Mouse (Mus musculus): Measurements from ENCODE around the gene Gdpd5.
"Not testable (repeated sequence)": the region's sequence is repeated elsewhere in the genome, so short reads cannot be mapped to it uniquely, and the experiment has no call there.

The Gdpd5 gene

GRCm38 (mm10) chr7:99365069-99365468 is 16.1 kb upstream of the Gdpd5 start:
- no peak for DNase-seq (ENCODE audit: extremely low spot score, low read depth, low spot score)

DNA sequence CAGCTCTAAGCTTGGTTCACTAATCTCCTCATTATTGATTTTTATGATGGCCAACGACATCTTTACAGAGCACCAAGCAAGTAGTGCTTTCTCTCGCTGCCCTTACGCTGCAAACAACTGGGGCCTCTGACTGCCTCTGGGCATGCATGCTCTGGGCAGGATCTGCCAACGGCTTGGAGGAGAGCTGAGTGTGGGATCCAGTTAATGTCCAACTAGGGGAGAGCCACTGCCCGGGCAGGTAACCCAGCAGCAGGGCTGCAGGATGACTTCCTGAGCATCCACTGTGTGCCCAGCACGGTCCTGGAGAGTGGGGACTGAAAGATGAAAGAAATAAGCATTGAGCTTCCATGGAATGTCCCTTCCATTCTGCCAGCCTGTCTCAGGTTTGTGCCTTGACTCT is 14.5 kb upstream of the Gdpd5 start:
- DNase-seq (ENCODE audit: extremely low spot score, low read depth, low spot score) = no peak

DNA sequence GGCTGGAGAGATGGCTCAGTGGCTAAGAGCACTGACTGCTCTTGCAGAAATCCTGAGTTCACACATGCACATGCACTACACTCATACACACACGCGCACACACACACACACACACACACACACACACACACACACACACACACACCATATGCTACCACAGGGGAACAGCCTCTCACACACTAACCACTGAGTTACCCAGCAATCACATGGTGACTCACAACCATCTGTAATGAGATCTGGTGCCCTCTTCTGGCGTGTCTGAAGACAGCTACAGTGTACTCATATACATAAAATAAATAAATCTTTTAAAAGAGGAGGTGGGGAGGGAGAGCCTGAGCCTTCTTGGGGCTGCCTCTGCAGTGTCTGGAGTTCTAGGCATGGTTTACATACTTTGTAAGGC is 6.9 kb upstream of the Gdpd5 start:
- not testable (repeated sequence) for DNase-seq (ENCODE audit: extremely low spot score, low read depth, low spot score)

- no peak for DNase-seq (ENCODE audit: extremely low spot score, low read depth, low spot score)
Measured at GRCm38 (mm10) chr7:99375455-99375854, 5.8 kb upstream of the Gdpd5 start.

DNA sequence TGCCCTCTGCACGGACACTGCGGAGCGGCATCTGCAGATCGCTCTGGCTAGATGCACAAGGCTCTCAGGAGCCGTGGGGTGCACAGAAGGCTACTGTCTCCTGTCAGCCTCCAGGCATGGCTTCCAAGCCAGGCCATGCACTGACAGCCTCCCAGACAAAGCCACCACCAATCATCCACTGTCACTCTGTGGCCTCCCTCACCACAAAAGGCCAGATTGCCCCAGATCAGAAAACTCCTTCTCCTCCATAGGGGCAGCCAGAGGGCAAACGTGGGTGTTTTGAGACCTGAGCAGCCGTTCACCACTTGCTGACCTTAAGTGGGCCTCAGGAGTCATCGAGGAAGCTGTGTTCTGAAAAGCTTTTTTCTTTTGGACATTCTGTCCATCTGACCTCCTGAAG is 2.3 kb upstream of the Gdpd5 start:
- no peak for DNase-seq (ENCODE audit: extremely low spot score, low read depth, low spot score)

GRCm38 (mm10) chr7:99380491-99381213 is 562 bp upstream of the Gdpd5 start:
- no peak for DNase-seq (ENCODE audit: extremely low spot score, low read depth, low spot score)

DNA sequence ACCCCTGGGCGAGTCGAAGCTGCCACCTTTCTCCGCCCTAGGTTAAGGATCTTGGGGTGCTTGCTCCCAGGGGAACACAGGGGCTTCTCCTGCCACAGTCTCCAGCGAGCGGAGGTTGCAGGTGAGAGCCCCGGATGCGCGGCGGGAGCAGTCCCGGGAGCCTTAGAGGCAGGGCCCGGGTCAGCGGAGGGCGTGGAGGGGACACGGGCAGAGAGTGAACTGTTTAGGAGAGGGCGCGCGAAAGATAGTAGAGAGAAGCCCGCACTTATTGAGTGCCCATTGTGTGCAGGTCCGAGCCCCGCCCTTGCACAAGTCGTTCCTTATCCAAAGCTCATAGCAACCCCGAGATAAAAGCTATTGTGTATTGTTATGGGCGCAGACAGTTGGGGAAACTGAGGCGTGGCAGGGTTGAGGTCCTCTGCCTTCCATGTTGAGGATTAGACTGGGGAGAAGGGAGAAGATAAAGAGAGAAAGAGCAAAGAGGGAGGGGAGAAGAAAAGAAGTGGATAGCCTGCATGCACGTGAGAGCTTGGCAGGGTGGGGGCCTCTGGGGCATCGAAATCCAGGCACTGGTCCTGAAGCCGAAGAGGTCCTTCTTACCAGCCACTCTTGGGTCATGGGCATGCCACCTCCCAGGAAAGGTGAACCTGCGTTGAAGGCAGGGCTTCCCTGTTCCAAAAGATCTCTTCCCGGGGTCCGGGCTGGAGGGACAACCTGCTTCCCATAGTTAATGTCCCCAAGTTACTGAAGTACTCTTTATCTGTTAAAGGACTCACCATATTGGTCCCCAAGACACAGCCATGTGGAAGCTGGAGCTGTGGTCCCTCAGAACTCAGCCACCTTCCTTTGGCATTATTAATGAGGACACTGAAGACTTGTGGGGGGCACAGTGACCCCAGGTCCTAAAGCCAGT is 1.1 kb downstream of the Gdpd5 start:
- no peak for DNase-seq (ENCODE audit: extremely low spot score, low read depth, low spot score)

GRCm38 (mm10) chr7:99383246-99383645 is 2.0 kb downstream of the Gdpd5 start:
- no peak for DNase-seq (ENCODE audit: extremely low spot score, low read depth, low spot score)

DNA sequence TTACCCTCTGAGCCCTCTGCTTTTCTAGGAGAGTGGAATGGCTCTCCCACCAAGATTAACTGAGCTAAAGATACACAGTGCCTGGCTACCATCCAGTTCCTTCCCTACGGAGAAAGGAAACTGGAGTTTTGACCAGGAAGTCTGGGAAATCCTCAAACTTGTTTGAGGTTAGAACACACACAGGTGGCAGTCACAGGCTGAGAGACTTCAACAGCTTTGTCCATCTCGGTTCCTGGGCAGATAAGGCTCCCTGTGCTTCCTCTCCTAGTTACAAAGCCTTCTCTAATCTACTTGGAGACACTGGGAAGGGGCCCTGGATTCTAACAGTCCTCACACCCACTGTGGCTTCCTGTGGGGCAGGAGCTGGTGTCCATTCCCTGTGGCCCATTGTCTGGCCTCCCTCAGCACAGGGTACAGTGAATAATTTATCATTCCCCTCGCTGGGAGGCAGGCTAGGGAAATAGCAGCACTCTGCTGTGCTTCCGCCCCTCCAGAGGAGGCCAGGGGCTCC is 2.9 kb downstream of the Gdpd5 start:
- no peak for DNase-seq (ENCODE audit: extremely low spot score, low read depth, low spot score)

DNA sequence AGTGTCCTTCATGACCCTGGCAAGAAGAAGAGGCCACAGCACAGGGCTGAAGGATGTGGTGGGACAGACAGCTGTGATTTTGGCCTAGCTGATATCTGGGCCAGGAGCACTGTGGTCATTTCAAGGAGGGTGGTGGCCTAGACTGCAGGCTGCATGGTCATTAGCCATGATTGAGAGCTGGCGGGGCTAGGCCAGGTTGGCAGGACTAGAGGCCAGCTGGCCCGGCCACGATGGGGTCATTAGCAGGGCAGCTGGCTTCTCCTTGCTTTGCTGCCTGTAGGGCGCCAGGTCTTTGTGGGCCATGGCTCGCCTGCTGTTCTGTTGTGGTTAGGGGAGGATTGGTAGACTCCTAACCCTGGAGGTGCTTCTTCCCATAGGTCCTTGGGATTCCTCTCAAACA is 4.8 kb downstream of the Gdpd5 start:
- no peak for DNase-seq (ENCODE audit: extremely low spot score, low read depth, low spot score)

DNA sequence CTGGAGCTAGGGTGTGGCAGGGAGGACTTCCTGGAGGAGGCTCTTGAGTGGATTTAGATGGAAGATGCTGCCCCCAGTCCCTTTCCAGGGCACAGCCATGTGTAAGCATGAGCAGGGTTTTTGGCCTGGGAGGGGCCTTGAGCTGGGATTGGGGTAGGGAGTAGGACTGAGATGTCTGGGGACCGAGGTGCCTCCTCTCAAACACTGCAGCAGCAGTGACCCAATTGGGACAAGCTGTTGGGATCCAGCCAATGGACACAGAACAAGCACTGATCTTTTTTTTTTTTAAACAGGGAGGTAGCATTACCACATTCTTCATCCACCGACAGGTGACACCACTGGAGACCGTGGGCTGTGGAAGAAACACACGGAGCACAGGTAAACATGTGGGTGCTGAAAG is 5.6 kb downstream of the Gdpd5 start:
- DNase-seq (ENCODE audit: extremely low spot score, low read depth, low spot score) = no peak

DNA sequence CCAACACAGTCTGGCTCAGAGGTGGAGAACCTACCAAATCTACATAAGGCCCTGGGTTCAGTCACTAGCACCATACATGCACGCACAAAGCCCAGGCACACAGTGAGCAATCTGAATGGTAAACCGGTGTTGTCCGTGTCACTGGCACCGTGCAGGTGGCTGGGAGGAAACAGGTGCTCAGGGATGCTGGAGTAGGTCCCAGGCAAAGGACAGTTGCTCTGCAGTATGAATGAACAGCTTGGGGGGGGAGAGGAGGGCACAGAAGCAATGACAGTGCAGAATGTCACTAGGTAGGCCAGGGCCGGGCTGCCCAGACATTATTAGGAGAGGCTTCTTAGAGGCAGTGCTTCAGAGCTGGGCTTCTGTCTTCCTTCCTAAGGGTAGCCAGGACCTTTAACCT is 6.1 kb downstream of the Gdpd5 start:
- DNase-seq (ENCODE audit: extremely low spot score, low read depth, low spot score) = no peak

DNA sequence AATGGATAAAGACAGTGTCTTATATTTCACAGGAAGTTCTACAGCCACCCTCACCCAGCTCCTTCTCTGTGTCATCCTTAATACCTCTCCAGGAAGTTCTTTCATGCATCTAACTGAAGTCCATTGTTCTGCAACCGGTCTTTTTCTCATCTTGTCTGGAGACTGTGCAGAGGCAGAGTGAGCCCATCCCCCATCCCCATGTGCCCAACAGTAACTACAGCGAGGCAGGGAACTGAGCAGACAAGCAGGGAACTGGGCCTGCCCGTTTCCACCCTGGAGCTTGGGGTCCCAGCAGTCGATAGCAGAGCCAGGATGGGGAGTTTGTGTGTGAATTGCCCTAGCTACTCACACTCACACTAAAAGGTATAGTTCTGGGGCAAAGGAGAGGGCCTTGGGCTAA is 9.3 kb downstream of the Gdpd5 start:
- no peak for DNase-seq (ENCODE audit: extremely low spot score, low read depth, low spot score)

DNA sequence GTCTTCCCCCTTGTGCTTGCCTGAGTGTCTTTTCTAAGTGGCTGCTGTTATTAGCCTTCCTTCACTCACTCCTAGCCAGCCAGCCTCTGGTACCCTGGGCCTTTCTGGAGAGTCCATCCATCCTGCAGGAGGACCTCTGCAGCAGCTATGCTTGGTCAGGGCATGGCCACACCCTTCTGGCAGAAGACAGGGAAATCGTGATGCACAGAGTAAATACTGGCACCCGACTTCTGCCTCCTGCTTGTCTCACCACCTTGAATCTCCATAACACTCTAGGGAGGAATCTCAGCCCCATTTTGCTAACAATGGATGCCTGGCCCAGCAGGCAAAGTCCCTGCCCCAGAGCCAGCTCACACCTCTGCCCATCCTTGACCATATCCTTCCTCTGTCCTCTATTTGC is 11.5 kb downstream of the Gdpd5 start:
- DNase-seq (ENCODE audit: extremely low spot score, low read depth, low spot score) = no peak

DNA sequence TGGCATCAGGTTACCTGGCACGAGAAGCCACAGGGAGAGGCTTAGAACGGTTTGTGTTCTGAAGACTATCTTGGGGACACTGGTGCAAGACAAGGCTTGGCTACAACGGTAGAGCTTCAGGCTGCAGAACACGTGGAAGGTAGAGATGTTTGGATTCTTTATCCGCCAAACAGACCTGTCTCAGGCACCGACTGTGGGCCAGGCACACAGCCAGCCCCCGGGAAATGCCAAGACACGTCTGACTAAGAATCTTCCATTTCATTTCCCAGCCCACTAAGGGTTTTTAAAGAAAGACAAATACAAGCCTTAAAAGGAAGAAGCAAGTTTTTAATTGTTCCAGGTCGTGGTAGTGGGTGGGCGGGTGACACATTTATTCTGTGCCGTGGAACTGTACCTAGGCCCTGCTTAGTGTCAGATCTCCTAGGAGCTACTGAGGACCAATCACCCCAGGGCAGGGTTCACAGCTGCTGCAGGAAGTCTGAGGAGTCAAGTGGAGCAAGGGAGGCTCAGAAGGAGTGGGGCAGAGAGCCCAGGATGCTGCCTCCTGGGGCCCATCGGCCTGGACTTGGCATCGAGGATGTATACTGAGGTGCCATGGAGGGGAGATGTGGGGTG is 12.6 kb downstream of the Gdpd5 start:
- no peak for DNase-seq (ENCODE audit: extremely low spot score, low read depth, low spot score)

DNA sequence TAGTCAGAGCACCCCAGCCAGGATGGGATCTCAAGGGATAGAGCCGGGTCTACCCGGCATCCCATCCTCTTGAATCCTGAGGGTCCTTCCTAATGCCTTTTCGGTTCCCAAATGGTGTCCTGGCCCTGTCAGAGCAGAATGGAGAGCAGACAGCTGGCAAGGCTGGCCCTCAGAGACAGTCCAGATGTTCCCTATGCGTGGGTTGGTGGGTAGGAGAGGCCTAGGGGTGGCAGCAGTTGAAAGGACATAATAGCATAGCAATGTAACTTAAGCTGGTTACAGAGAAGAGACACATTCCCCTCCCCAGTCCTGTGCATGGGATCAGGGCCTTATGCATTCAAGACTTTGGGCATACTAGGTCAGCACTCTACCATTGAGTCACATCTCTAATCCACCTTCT is 14.2 kb downstream of the Gdpd5 start:
- DNase-seq (ENCODE audit: extremely low spot score, low read depth, low spot score) = no peak

GRCm38 (mm10) chr7:99395908-99396616 is 14.8 kb downstream of the Gdpd5 start:
- DNase-seq (ENCODE audit: extremely low spot score, low read depth, low spot score) = no peak

DNA sequence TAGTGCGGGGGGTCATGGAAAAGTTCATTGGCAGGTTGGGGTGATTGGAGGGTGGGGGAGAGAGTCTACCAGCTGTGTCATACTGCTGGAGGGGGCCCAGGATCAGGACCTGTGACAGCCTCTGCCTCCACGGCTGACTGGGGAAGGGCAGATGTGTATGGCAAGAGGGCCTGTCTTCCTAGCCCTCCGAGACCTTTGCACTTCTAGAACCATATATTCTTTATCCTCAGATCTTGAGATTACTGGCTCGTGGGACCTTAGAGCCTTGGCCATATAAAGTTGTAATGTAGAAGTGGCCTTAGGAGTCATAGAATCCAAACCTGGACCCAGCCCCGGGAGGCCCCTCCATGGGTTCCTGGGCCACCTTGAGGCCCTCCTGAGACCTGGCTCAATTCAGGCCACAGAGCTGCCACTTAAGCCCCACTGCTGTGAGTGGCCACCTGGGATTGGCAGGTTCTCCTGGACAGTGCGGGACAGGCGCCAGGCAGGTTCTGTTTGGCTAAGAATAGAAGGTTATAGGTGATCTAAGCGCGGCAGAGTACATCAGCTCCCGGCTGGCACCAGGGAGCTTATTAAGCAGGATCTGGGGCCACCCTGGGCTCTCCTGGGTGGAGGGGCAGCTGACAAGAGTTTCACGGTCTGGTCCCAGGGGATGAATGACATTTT is 15.9 kb downstream of the Gdpd5 start:
- DNase-seq (ENCODE audit: extremely low spot score, low read depth, low spot score) = no peak

DNA sequence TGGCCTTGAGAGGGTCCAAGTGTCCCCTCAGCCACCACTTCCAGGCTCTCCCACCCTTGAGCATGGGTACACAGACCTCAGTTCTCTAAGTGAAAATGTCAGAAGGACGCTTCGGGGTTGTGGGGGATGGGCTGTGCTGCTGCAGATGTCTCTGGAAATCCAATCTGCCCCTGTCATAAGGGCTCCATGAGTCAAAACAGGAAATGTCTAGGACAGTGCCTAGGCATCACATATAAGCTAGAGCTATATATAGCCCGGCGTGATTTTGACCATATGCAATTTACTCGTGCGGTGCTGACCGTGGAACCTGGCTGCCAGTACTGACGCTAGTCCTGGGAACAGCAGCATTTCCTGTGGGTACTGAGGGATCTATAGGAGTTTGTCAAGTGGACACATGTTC is 20.2 kb downstream of the Gdpd5 start:
- DNase-seq (ENCODE audit: extremely low spot score, low read depth, low spot score) = no peak

DNA sequence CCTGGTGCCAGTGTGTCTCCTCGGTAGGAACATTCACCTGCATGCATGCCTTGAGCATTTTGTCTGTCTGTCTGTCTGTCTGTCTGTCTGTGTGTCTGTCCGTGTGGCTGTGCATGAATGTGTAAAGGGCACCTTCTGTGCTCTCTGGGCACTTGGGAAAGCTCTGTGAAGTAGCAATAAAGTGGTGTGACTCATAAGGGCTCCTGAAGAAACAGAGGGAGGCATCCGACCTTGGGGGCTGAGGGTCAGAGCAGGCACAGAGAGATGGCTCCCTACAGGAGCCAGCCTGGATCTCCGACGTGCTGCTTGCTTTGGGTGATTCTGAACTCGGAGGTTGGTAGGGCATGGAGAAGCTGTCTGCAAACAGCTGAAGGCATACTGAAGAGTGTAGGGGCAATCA is 21.3 kb downstream of the Gdpd5 start:
- DNase-seq (ENCODE audit: extremely low spot score, low read depth, low spot score) = no peak

DNA sequence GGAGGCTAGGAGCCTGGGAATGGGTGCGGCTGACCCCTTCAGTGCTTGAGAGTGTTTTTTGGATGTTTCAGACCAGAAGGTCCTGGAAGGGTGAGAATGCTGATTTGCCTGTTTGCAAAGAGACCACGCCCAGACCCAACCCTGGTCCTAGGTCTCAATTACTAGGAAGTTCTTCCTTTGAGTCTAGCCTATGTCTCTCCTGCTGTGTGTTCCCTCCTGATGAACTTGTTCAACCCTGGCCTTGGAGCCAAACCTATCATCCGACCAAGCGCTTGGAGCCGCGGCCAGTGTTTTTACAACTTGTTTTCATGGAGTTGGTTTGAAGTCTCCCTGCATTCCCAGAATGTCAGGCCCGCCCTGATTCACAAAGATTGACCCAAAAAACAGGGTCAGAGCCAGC is 22.0 kb downstream of the Gdpd5 start:
- DNase-seq (ENCODE audit: extremely low spot score, low read depth, low spot score) = no peak

Data from hindlimb bud, embryonic 11.5 days (tissue).